Mouse (Mus musculus): ENCODE data around the gene Eps8l1.

The Eps8l1 gene

DNA sequence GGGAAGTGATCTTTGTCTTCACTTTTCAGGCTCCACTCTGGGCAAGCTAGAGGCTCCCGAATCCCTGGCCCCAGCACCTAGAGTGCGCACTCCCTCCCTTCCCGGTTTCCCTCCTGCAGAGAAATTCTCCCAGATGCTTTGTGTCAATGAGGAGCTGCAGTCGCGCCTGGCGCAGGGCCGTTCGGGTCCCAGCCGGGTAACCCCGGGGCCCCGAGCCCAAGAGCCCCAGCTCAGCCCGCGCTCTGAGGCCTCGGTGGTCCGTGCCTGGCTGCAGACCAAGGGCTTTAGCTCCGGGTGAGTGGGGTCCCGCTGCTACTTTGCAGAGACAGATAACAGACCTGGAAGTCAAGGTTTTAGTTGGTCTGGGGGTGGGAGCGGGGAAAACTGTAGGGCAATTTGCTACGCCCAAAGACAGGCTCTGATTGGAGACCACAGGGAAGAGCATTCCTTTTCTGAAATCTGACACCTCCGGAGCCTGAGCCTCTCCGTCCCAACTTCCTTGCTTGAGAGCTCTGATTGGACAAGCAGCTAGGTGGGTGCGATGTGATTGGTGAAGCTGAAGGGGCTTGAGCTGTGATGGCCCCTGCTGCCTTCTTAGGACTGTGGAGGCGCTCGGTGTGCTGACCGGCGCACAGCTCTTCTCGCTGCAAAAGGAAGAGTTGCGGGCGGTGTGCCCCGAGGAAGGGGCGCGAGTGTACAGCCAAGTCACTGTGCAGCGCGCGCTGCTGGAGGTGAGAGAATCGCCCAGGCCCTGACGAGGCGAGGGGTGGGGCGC lies 17.7 kb downstream of the Eps8l1 start:
- peak; percentile 71 to 81 for DNase-seq (ENCODE audit: low spot score in 2 of 2)

DNA sequence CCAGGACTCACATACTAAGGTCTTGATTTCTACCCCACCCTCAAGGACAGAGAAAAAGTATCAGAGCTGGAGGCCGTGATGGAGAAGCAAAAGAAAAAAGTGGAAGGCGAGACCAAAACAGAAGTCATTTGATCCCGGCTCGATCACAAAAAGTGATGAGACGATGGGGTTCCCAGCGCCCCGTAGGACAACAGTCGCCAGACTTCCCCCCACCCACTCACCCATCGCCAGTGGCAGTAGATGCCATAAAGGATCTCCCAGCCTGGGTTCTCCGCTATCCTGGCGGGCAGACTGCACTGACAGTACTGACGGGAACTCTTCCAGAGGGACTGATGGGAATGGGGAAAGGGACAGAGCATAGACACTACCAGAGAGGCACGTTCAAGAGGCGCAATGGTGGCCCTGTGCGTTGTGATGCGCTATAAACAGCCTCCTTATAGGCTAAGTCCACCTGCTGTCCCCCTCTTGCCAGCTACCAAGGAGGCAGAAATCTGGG lies 18.4 kb downstream of the Eps8l1 start:
- DNase-seq (ENCODE audit: low spot score in 2 of 2), result no peak

GRCm38 (mm10) chr7:4479674-4480073 lies 19.2 kb downstream of the Eps8l1 start:
- no peak for DNase-seq (ENCODE audit: low spot score in 2 of 2)

GRCm38 (mm10) chr7:4482281-4482680 lies 21.8 kb downstream of the Eps8l1 start:
- DNase-seq (ENCODE audit: low spot score in 2 of 2), result no peak

DNA sequence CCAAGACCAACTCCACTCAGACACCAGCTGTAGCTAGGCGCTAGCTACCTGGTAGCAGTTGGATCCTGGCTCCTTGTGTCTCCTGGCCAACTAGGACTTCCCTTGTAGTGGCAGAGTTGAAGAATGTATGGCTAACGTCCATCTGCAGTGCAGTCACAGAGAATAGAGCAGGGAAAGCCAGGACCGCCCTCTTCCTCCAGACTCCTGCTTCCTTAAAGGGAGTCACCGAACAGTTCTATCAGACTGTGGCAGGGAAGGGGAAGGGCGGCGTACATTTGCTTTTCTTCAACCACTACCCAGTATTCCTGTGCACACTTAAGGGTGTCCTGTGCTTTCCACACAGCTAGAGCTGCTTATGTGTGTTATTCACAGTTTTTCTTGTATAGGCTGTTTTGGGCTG lies 30.8 kb downstream of the Eps8l1 start:
- no peak for DNase-seq (ENCODE audit: low spot score in 2 of 2)

DNA sequence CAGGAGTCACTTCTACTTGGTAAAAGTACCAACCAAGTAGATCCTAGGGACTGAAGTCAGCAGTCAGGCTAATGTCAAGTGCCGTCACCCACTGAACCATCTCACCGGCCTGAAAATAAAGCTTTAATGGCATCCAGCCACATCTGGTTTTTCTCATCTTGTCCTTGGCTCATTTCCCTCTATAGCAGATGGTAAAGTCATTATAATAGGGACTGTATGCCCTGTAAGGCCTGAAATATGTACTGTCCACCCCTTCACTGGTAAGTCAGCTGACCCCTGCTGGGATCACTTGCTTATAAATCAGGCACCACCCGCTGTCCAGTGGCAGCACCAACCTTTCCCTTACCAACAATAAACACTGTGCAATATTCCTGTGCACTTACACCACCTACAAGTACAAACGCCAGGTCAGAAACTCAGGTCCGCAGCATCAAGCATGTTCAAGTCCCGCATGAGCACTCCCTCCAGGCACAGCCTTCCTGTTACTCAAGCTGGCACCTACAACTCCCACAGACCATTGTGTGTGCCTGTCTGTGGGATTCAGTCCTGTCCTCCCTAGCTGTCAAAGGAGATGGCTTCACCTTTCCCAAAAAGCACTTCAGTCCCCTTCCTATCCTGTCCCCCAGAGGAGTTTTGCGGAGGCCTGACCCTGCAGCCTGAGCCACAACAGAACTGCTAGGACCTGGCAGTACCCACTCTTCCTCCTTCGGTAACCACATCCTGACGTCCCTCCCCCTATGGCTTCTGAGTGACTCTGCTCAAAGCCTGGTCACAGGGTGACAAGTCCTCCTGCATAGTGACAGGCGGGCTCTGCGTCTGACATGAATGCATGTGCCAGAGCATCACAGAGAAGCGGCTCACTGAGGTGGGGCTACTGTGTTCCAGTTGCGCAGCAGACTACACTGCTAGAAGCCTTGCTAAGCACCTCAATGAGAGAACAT lies 32.1 kb downstream of the Eps8l1 start:
- DNase-seq (ENCODE audit: low spot score in 2 of 2), result no peak

- no peak for DNase-seq (ENCODE audit: low spot score in 2 of 2)
Measured at GRCm38 (mm10) chr7:4493991-4494390, 33.5 kb downstream of the Eps8l1 start.

DNA sequence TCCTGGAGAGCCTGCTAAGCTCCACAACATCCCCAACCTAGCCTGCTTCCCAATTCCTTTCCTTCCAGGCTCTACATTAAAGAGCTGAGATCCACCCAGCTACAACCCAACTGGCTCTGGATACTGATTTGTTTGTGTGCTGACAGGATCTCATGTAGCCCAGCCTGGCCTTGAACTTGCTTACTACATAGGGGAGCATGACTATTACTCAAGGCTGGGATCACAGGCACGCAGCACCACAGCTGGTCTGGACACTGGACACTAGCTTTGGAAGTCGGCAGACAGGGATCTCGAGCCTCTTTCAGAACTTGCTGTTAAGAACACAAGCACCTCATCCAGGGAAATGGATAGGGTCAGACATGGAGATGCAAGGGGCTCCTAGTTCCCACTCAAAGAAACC lies 36.0 kb downstream of the Eps8l1 start:
- no peak for DNase-seq (ENCODE audit: low spot score in 2 of 2)

GRCm38 (mm10) chr7:4497271-4497903 lies 36.9 kb downstream of the Eps8l1 start:
- DNase-seq (ENCODE audit: low spot score in 2 of 2), result no peak

GRCm38 (mm10) chr7:4498251-4498650 lies 37.8 kb downstream of the Eps8l1 start:
- DNase-seq (ENCODE audit: low spot score in 2 of 2), result peak in 1 of 2 experiments; percentile 65

GRCm38 (mm10) chr7:4499034-4499433 lies 38.6 kb downstream of the Eps8l1 start:
- no peak for DNase-seq (ENCODE audit: low spot score in 2 of 2)

DNA sequence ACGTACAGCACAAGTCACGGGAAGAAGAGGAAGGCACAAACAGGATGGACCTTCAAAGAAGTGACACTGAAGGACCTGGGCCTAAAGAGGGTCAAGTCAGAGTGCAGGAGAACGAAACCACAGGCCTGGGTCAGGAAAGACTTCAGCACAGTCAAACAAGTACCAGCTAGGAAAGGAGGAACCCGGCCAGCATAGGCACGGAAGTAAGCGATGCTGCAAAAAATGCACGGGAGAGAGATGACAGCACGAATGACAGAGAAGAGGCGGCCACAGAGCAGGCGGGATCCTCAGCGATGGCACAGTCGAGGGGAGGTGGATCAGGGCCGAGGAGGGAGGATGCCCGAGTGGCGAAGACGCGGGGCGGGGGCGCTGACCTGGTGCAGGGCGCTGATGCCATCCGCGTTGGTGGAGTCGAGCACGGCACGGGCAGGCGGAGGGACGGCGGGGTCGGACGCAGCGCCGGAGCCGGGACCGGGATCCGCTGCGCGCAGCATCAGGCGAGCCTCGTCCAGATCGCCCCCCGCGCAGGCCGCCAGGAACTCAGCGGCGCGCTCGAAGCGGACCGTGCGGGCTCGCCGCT lies 40.5 kb downstream of the Eps8l1 start:
- DNase-seq (ENCODE audit: low spot score in 2 of 2), result peak in 1 of 2 experiments; percentile 46

DNA sequence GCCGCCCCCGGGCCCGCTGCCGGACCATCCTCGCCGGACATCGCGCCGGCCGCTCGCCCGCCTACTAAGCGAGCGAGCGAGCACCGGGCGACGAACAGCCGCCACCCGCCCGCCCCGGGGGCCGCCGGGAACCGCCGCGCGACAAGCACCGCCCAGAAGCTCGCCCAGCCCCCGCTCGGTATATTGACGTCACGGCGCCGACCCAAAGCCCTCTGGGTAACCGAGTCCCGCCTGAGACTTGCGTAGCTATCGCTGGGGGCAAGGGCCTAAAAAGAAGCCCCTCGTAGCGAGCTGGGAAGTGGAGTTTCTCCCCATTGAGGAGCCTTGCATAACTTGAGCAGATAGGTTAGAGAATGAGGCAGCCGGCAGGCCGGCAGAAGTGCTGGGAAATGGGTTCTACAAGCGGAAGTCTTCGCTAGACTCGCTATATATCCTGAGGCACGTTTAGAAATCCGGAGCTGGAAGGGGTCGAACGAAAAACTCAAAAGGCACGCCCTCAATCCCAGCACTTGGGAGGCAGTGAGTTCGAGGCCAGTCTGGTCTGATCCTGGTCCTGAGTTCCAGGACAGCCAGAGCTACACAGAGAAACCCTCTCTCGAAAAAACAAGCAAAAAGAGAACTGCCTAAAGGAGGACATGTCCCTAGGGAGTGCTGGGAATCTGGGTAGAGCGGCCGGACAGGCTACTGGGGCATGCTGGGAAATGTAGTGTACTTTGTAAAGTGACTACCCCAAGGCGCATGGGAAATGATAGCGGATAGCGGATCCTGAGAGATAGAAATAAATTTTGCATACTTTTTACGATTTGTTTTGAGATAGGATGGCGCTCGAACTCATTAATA lies 41.3 kb downstream of the Eps8l1 start, which contains the start of gene Ppp1r12c:
TSS of gene Ppp1r12c (minus strand) at position 123 of the 840 bp plus-strand sequence.
- DNase-seq (ENCODE audit: low spot score in 2 of 2), result peak; percentile 92 to 95

- no peak for DNase-seq (ENCODE audit: low spot score in 2 of 2)
Measured at GRCm38 (mm10) chr7:4502421-4503090, 42.1 kb downstream of the Eps8l1 start.

- DNase-seq (ENCODE audit: low spot score in 2 of 2), result no peak
Measured at GRCm38 (mm10) chr7:4503100-4503499, 42.6 kb downstream of the Eps8l1 start.

GRCm38 (mm10) chr7:4503858-4504257 lies 43.4 kb downstream of the Eps8l1 start:
- no peak for DNase-seq (ENCODE audit: low spot score in 2 of 2)

DNA sequence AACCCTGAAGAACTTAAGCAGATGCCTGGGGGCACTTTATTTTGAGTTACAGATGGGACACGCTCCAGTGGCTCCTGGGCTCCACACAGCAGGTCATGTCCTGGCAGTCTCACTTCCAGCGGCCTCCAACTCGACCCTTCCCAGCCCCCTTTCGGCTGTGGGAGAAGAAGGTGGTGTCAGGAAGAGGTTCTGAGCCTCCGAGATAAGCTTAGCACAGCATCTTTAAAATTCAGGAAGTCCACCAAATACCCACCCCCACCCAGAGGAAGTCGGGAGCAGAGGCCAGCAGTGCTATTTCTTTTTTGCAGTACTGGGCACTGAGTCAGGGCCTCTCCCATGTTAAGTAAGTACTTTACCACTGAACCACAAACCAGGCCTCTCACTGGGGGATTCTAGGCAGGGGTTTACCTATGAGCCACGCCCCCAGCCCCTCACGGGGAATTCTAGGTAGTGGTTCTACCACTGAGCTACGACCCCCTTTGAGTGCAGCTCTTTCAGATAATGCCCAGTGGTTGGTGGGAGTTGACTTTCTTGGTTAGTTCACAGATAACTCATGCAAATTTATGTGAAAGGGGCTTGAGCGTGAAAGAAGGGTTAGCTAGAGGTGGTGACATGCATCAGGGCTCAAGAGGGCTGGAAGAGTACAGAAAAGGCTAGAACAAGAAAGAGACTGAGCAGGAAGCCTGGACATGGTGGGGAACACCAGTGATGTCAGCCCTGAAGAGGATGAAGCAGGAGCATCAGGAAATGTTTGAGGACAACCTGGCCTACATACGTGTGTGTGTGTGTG lies 44.4 kb downstream of the Eps8l1 start:
- DNase-seq (ENCODE audit: low spot score in 2 of 2), result no peak

DNA sequence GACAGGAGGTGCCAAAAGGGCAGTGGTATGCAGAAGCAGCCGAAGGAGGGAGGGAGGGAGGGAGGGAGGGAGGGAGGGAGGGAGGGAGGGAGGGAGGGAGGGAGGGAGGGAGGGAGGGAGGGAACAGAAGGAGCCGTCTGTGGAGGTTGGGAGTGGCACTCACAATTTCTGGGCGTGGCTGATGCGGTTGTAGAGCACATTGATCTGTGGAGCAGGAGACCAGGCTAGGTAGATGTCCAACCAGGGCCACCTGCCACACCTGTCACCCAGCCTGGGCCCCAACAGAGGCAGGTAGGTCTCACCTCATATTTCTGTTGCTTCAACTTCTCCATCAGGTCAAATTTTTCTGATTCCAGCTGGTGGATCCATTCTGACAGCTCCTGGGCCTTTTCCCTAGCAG lies 46.7 kb downstream of the Eps8l1 start:
- no peak for DNase-seq (ENCODE audit: low spot score in 2 of 2)

- no peak for DNase-seq (ENCODE audit: low spot score in 2 of 2)
Measured at GRCm38 (mm10) chr7:4508062-4508738, 47.7 kb downstream of the Eps8l1 start.

Measured in urinary bladder, postnatal 4 days (tissue).